Comparison of ENCODE assay signal across 8 mouse cellular contexts in the genomic region with DNA sequence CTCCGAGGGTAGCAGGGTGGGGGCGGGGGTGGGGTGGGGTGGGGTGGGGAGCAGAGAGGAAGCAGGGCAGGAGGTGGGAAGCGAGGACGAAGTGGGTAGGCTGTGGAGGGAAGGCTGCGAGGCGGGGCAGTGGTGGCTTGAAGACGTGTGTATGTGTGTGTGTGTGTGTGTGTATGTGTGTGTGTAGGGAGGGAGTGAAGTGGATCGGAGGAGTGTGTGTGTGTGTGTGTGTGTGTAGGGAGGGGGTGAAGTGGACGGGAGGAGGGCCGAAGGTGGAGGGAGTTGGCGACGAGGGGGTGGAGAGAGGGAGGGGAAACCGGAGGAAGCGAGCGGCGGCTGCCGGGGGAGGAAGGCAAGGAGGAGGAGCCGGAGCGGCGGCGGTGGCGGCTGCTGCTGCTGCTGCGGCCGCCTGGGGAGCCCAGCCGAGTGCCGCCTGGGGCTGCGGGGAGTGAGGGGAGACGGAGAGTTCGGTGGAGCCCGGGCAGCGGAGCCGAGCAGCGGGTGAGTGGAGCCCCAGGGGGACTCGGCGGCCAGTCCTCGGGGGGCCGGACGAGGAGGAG. TPM values are rescaled to one million over a fixed set of nuclear protein-coding genes. Genes with fewer than 3 reads are reported as not detected.
DNase-seq lines count a peak whose midpoint lies in the region; ATAC-seq and TF ChIP-seq lines count a peak whose summit lies in the region.

Gene Tmem164, plus strand, starts transcription at position 351 of the 560 bp plus-strand sequence.

- peak within 1 kb of the TSS; percentile 87 for H3K27ac ChIP-seq in embryonic facial prominence, embryonic 14.5 days (replicated peaks; ENCODE audit: low read depth, low read length)
- H3K27ac ChIP-seq in heart, adult 2 months, result peak within 1 kb of the TSS; percentile 76
- H3K27ac ChIP-seq in limb, embryonic 14.5 days (replicated peaks; ENCODE audit: low read depth, low read length), result peak within 1 kb of the TSS; percentile 90
- H3K27ac ChIP-seq in midbrain, embryonic 16.5 days (ENCODE audit: low read length), result peak within 1 kb of the TSS; percentile 77

- peaks cover 16% of the 10 kb centered on the region; the same call in 1 of the 2 replicates for H3K27me3 ChIP-seq in embryonic facial prominence, embryonic 14.5 days (replicated peaks; ENCODE audit: control insufficient read depth, insufficient read depth, low read length)
- no peaks in the 10 kb centered on the region for H3K27me3 ChIP-seq in heart, adult 2 months (ENCODE audit: control insufficient read depth, insufficient read depth, low read length)
- no peaks in the 10 kb centered on the region for H3K27me3 ChIP-seq in limb, embryonic 14.5 days (ENCODE audit: control insufficient read depth, insufficient read depth, low read length)
- H3K27me3 ChIP-seq in midbrain, embryonic 16.5 days (ENCODE audit: control insufficient read depth, insufficient read depth, low read depth, low read length), result peaks cover 3% of the 10 kb centered on the region; the same call in 1 of the 2 replicates

- H3K9ac ChIP-seq in embryonic facial prominence, embryonic 14.5 days (ENCODE audit: low read depth, low read length), result peak within 1 kb of the TSS; percentile 73
- H3K9ac ChIP-seq in heart, adult 2 months (ENCODE audit: low read depth, low read length), result peak within 1 kb of the TSS; percentile 82
- peak within 1 kb of the TSS; percentile 70 for H3K9ac ChIP-seq in limb, embryonic 14.5 days (ENCODE audit: low read depth, low read length, severe bottlenecking)
- H3K9ac ChIP-seq in midbrain, embryonic 16.5 days (ENCODE audit: low read depth, low read length), result peak within 1 kb of the TSS; percentile 71

- no peaks in the 10 kb centered on the region for H3K79me2 ChIP-seq in heart, adult 2 months (replicated peaks; ENCODE audit: control insufficient read depth, insufficient read depth, low read length)

- ATAC-seq in embryonic facial prominence, embryonic 14.5 days (ENCODE audit: low read depth), result peak; percentile 89
- ATAC-seq in limb, embryonic 14.5 days (ENCODE audit: low FRiP score, low read depth), result peak; percentile 84
- peak; percentile 82 for ATAC-seq in midbrain, embryonic 16.5 days

- peak within 1 kb of the TSS; percentile 70 for H3K4me2 ChIP-seq in embryonic facial prominence, embryonic 14.5 days (ENCODE audit: low read depth, low read length)
- peak within 1 kb of the TSS; percentile 67 for H3K4me2 ChIP-seq in limb, embryonic 14.5 days (replicated peaks; ENCODE audit: low read depth, low read length, severe bottlenecking)
- peak within 1 kb of the TSS; percentile 56 for H3K4me2 ChIP-seq in midbrain, embryonic 16.5 days (ENCODE audit: low read length)

- TF ChIP-seq EP300 in heart, adult 2 months (IDR thresholded peaks at IDR 0.05; ENCODE audit: insufficient read depth, low read depth, low read length), result 0 out of 2 replicates have a peak, but pooled peaks have one; percentile 15

- peak; percentile 48 for TF ChIP-seq POLR2A in heart, adult 2 months (IDR thresholded peaks at IDR 0.05; ENCODE audit: insufficient read depth, low read depth, low read length)
- TF ChIP-seq POLR2A in limb, embryonic 14.5 days (IDR thresholded peaks at IDR 0.05; ENCODE audit: borderline replicate concordance, extremely low read depth, insufficient read depth, insufficient read length), result no peak

- DNase-seq in 3134 (ENCODE audit: extremely low read depth, insufficient read length, low spot score), result peak; percentile 89
- DNase-seq in adrenal gland, postnatal 25 days, result peak; percentile 80
- peak; percentile 93 for DNase-seq in embryonic facial prominence, embryonic 14.5 days (ENCODE audit: low spot score)
- DNase-seq in heart, adult 2 months, result peak; percentile 82 to 89
- peak; percentile 72 to 78 for DNase-seq in kidney, adult 8-10 months
- DNase-seq in limb, embryonic 14.5 days (ENCODE audit: low spot score), result peak; percentile 84
- DNase-seq in spleen, postnatal 14 days (ENCODE audit: low spot score in 2 of 2), result peak; percentile 51 to 61

- 0 out of 2 replicates have a peak, but pooled peaks have one; percentile 5 for TF ChIP-seq CTCF in heart, adult 2 months (IDR thresholded peaks at IDR 0.05)

- H3K4me3 ChIP-seq in embryonic facial prominence, embryonic 14.5 days (ENCODE audit: low read depth, low read length), result peak within 1 kb of the TSS; percentile 55
- H3K4me3 ChIP-seq in heart, adult 2 months, result peak within 1 kb of the TSS; percentile 60
- H3K4me3 ChIP-seq in limb, embryonic 14.5 days (replicated peaks; ENCODE audit: low read length), result peak within 1 kb of the TSS; percentile 53
- peak within 1 kb of the TSS; percentile 60 for H3K4me3 ChIP-seq in midbrain, embryonic 16.5 days (ENCODE audit: low read depth, low read length)

- peaks cover 2% of the 10 kb centered on the region; the same call in 1 of the 2 replicates for H3K4me1 ChIP-seq in embryonic facial prominence, embryonic 14.5 days (ENCODE audit: control insufficient read depth, insufficient read depth, low read length)
- no peaks in the 10 kb centered on the region; the same call in none of the 2 replicates for H3K4me1 ChIP-seq in heart, adult 2 months (ENCODE audit: control insufficient read depth, insufficient read depth, low read length)
- peaks cover 6% of the 10 kb centered on the region; the same call in 1 of the 2 replicates for H3K4me1 ChIP-seq in limb, embryonic 14.5 days (ENCODE audit: control insufficient read depth, insufficient read depth, low read length)
- H3K4me1 ChIP-seq in midbrain, embryonic 16.5 days (ENCODE audit: control insufficient read depth, insufficient read depth, low read length), result peaks cover 13% of the 10 kb centered on the region

- H3K36me3 ChIP-seq in embryonic facial prominence, embryonic 14.5 days (ENCODE audit: control insufficient read depth, insufficient read depth, low read length), result 0 out of 2 replicates have a peak, but pooled peaks cover 4% of the 10 kb centered on the region
- peaks cover 4% of the 10 kb centered on the region; the same call in 1 of the 2 replicates for H3K36me3 ChIP-seq in heart, adult 2 months (ENCODE audit: control insufficient read depth, insufficient read depth, low read length)
- no peaks in the 10 kb centered on the region for H3K36me3 ChIP-seq in limb, embryonic 14.5 days (ENCODE audit: control insufficient read depth, insufficient read depth, low read length)
- H3K36me3 ChIP-seq in midbrain, embryonic 16.5 days (ENCODE audit: control insufficient read depth, insufficient read depth, low read length), result no peaks in the 10 kb centered on the region

- H3K9me3 ChIP-seq in embryonic facial prominence, embryonic 14.5 days (ENCODE audit: control insufficient read depth, low read length), result no peaks in the 10 kb centered on the region
- no peaks in the 10 kb centered on the region for H3K9me3 ChIP-seq in limb, embryonic 14.5 days (ENCODE audit: control insufficient read depth, low read length)
- H3K9me3 ChIP-seq in midbrain, embryonic 16.5 days (replicated peaks; ENCODE audit: control insufficient read depth, low read length, poor library complexity, severe bottlenecking), result no peaks in the 10 kb centered on the region

- 27% methylated on average over 9 of the region's 38 CpGs for WGBS in embryonic facial prominence, embryonic 14.5 days
- 11% methylated on average over 19 of the region's 38 CpGs for WGBS in heart, adult 2 months
- 18% methylated on average over 12 of the region's 38 CpGs for WGBS in limb, embryonic 14.5 days
- WGBS in midbrain, embryonic 16.5 days, result 11% methylated on average over 20 of the region's 38 CpGs

- intact Hi-C loops in heart, adult 2 months (cut with DNase I), result loop anchor here (5.0 kb wide), 3 partner anchors 121 to 454 kb away; partner anchors contain the start of genes Acsl4 and Nxt2

RNA-seq across cellular contexts. Expression of gene Tmem164, which starts in this region (rescaled TPM):
- 40.1 and 44.1 TPM in 2 replicates for total RNA-seq in adrenal gland, postnatal 25 days (2021)
- polyA plus RNA-seq in embryonic facial prominence, embryonic 14.5 days (2014; fragmentation: Nextera tagmentation; extraction: Ambion mirVana), result 31.8 and 34.7 TPM in 2 replicates
- total RNA-seq in heart, adult 2 months (2021), result 10 to 100 TPM; 14.3 to 27.2 TPM
- polyA plus RNA-seq in heart, adult 2 months (2012; rRNA removed), result 16.3 and 28.6 TPM in 2 replicates
- polyA plus RNA-seq in limb, embryonic 14.5 days (2012; rRNA removed), result 62.2 and 71.4 TPM in 2 replicates
- polyA plus RNA-seq in limb, embryonic 14.5 days (2014; fragmentation: Nextera tagmentation; extraction: Ambion mirVana), result 40.1 and 48.1 TPM in 2 replicates
- 21.4 and 22.0 TPM in 2 replicates for polyA plus RNA-seq in midbrain, embryonic 16.5 days (2015; fragmentation: Nextera tagmentation; extraction: Ambion mirVana)

Comparison
In these comparisons a context has a peak if more than half of its experiments do, and no peak if none do; other contexts are left out.
1. Peak in every context shown above with its lines: DNase-seq, ATAC-seq, H3K4me3 ChIP-seq and H3K27ac ChIP-seq.